Mouse (Mus musculus) MEL (cell line): Measurements from ENCODE around the gene Poll. TPM values are rescaled to one million over a fixed set of nuclear protein-coding genes. Genes with fewer than 3 reads are reported as not detected.

Source experiments
- DNase-seq: peaks from one replicate; pipeline ENCODE4 v3.0.0; 2011; ENCODE audit warnings: low read depth, low spot score
- H3K27ac ChIP-seq: 2 replicates; pipeline ENCODE4 v1.5.1; 2012; ENCODE audit warnings: low read depth, mild to moderate bottlenecking, control low read depth, low read length, moderate library complexity; ENCODE audit not compliant: control insufficient read depth
- H3K27me3 ChIP-seq, 2 experiments: fragments of 150-350 bp in 1 of 2; sonication (generic) in 1 of 2; 2 replicates each; pipeline ENCODE4 v1.6.1; 2012; ENCODE audit warnings: low read length in 2 of 2, mild to moderate bottlenecking in 2 of 2, improper control_type of control experiment in 1 of 2, moderate library complexity in 1 of 2; ENCODE audit not compliant: insufficient read depth in 2 of 2, control insufficient read depth in 1 of 2
- H3K36me3 ChIP-seq, 2 experiments: 2 replicates each; pipeline ENCODE4 v1.6.1; 2012 to 2014; ENCODE audit warnings: low read length in 2 of 2, improper control_type of control experiment in 1 of 2, inconsistent platforms in 1 of 2, mild to moderate bottlenecking in 1 of 2; ENCODE audit not compliant: insufficient read depth in 2 of 2, control insufficient read depth in 1 of 2
- H3K4me1 ChIP-seq, 2 experiments: fragments of 150-350 bp in 1 of 2; sonication (generic) in 1 of 2; 2 replicates each; pipeline ENCODE4 v1.6.1; 2012; ENCODE audit warnings: low read length in 2 of 2, improper control_type of control experiment in 1 of 2, mild to moderate bottlenecking in 1 of 2; ENCODE audit not compliant: insufficient read depth in 2 of 2, control insufficient read depth in 1 of 2
- H3K4me3 ChIP-seq, 2 experiments: fragments of 150-350 bp in 1 of 2; sonication (generic) in 1 of 2; 2 replicates each; pipeline ENCODE4 v1.5.1; 2012; ENCODE audit warnings: low read depth in 2 of 2, low read length in 2 of 2, mild to moderate bottlenecking in 2 of 2, moderate library complexity in 2 of 2, control low read depth in 1 of 2, improper control_type of control experiment in 1 of 2; ENCODE audit not compliant: control insufficient read depth in 1 of 2, insufficient read depth in 1 of 2
- H3K79me2 ChIP-seq: 2 replicates; pipeline ENCODE4 v1.6.1; 2012; ENCODE audit warnings: mild to moderate bottlenecking, low read length, moderate library complexity; ENCODE audit not compliant: control insufficient read depth, poor library complexity, insufficient read depth
- H3K9ac ChIP-seq: 2 replicates; pipeline ENCODE4 v1.6.1; 2012; ENCODE audit warnings: low read depth, mild to moderate bottlenecking, control low read depth, low read length, moderate library complexity; ENCODE audit not compliant: control insufficient read depth, poor library complexity, severe bottlenecking
- H3K9me3 ChIP-seq: fragments of 150-350 bp; sonication (generic); replicated peaks from 2 replicates; pipeline ENCODE4 v1.6.1; 2012; ENCODE audit warnings: mild to moderate bottlenecking, low read length, improper control_type of control experiment, moderate library complexity; ENCODE audit not compliant: insufficient read depth
- GABPA ChIP-seq: IDR thresholded peaks from 2 replicates; pipeline ENCODE4 v1.6.1; 2012; ENCODE audit warnings: low read depth, mild to moderate bottlenecking, inconsistent platforms, low read length, improper control_type of control experiment, moderate library complexity
- GATA1 ChIP-seq: IDR thresholded peaks from 2 replicates; pipeline ENCODE4 v1.6.1; 2011; ENCODE audit warnings: low read depth, low read length, improper control_type of control experiment
- HCFC1 ChIP-seq: IDR thresholded peaks from 2 replicates; pipeline ENCODE4 v1.6.1; 2012; ENCODE audit warnings: low read depth, mild to moderate bottlenecking, inconsistent platforms, low read length, improper control_type of control experiment, moderate library complexity
- JUND ChIP-seq: IDR thresholded peaks from 2 replicates; pipeline ENCODE4 v1.6.1; 2011; ENCODE audit warnings: low read depth, mild to moderate bottlenecking, improper control_type of control experiment, low read length
- KAT2A ChIP-seq: conservative IDR thresholded peaks from 2 replicates; pipeline ENCODE4 v1.6.1; 2012; ENCODE audit warnings: low read depth, low read length, improper control_type of control experiment, inconsistent platforms
- MAZ ChIP-seq: IDR thresholded peaks from 2 replicates; pipeline ENCODE4 v1.6.1; 2012; ENCODE audit warnings: low read depth, mild to moderate bottlenecking, inconsistent platforms, low read length, improper control_type of control experiment
- MEF2A ChIP-seq: IDR thresholded peaks from 2 replicates; pipeline ENCODE4 v1.6.1; 2014; ENCODE audit warnings: low read depth, mild to moderate bottlenecking, inconsistent platforms, low read length, improper control_type of control experiment; ENCODE audit not compliant: poor library complexity, insufficient replicate concordance, severe bottlenecking; ENCODE audit errors: extremely low read depth
- MXI1 ChIP-seq: IDR thresholded peaks from 2 replicates; pipeline ENCODE4 v1.6.1; 2011; ENCODE audit warnings: mild to moderate bottlenecking, low read depth, low read length, improper control_type of control experiment
- NELFE ChIP-seq: IDR thresholded peaks from 2 replicates; pipeline ENCODE4 v1.6.1; 2011; ENCODE audit warnings: low read depth, low read length, improper control_type of control experiment
- NRF1 ChIP-seq: IDR thresholded peaks from 2 replicates; pipeline ENCODE4 v1.6.1; 2014; ENCODE audit warnings: low read depth, mild to moderate bottlenecking, inconsistent platforms, low read length, improper control_type of control experiment, moderate library complexity; ENCODE audit not compliant: poor library complexity, insufficient read depth, severe bottlenecking
- POLR2AphosphoS2 ChIP-seq: IDR thresholded peaks from 2 replicates; pipeline ENCODE4 v1.6.1; 2011; ENCODE audit warnings: low read length, improper control_type of control experiment
- POLR2AphosphoS5 ChIP-seq: IDR thresholded peaks from 2 replicates; pipeline ENCODE4 v1.6.1; 2012; ENCODE audit warnings: low read depth, borderline replicate concordance, mild to moderate bottlenecking, inconsistent platforms, low read length, moderate library complexity, mixed read lengths
- RAD21 ChIP-seq: IDR thresholded peaks from 2 replicates; pipeline ENCODE4 v1.6.1; 2011; ENCODE audit warnings: mild to moderate bottlenecking, low read depth, low read length, improper control_type of control experiment
- SIN3A ChIP-seq: IDR thresholded peaks from 2 replicates; pipeline ENCODE4 v1.6.1; 2012; ENCODE audit warnings: low read length, improper control_type of control experiment, inconsistent platforms
- SMC3 ChIP-seq: IDR thresholded peaks from 2 replicates; pipeline ENCODE4 v1.6.1; 2011; ENCODE audit warnings: low read depth, low read length, improper control_type of control experiment
- TAL1 ChIP-seq: IDR thresholded peaks from 2 replicates; pipeline ENCODE4 v1.6.1; 2012; ENCODE audit warnings: mild to moderate bottlenecking, inconsistent platforms, low read length, moderate library complexity, mixed read lengths
- TCF12 ChIP-seq: IDR thresholded peaks from 2 replicates; pipeline ENCODE4 v1.6.1; 2014; ENCODE audit warnings: low read depth, mild to moderate bottlenecking, inconsistent platforms, low read length, improper control_type of control experiment, moderate library complexity
- UBTF ChIP-seq: IDR thresholded peaks from 2 replicates; pipeline ENCODE4 v1.6.1; 2012; ENCODE audit warnings: low read depth, mild to moderate bottlenecking, inconsistent platforms, low read length, improper control_type of control experiment, moderate library complexity, borderline replicate concordance; ENCODE audit not compliant: insufficient read depth
- USF1 ChIP-seq: IDR thresholded peaks from 2 replicates; pipeline ENCODE4 v1.6.1; 2014; ENCODE audit warnings: low read depth, mild to moderate bottlenecking, inconsistent platforms, low read length, improper control_type of control experiment, moderate library complexity
- USF2 ChIP-seq, 2 experiments: IDR thresholded peaks; 2 replicates each; pipeline ENCODE4 v1.6.1; 2011 to 2012; ENCODE audit warnings: improper control_type of control experiment in 2 of 2, low read length in 2 of 2, borderline replicate concordance in 1 of 2, inconsistent platforms in 1 of 2, low read depth in 1 of 2, mild to moderate bottlenecking in 1 of 2; ENCODE audit not compliant: insufficient read depth in 1 of 2
- ZKSCAN1 ChIP-seq: IDR thresholded peaks from 2 replicates; pipeline ENCODE4 v1.6.1; 2012; ENCODE audit warnings: low read depth, mild to moderate bottlenecking, inconsistent platforms, low read length, improper control_type of control experiment, moderate library complexity
- ZMIZ1 ChIP-seq: IDR thresholded peaks from 2 replicates; pipeline ENCODE4 v1.6.1; 2012; ENCODE audit warnings: low read depth, mild to moderate bottlenecking, inconsistent platforms, low read length, improper control_type of control experiment, moderate library complexity
- ZNF384 ChIP-seq: IDR thresholded peaks from 2 replicates; pipeline ENCODE4 v1.6.1; 2012; ENCODE audit warnings: low read depth, mild to moderate bottlenecking, inconsistent platforms, low read length, improper control_type of control experiment
- polyA plus RNA-seq, 2 experiments: library from polyadenylated mRNA; stranded (reverse) in 1 of 2; unstranded in 1 of 2; fragments of >175 nt in 1 of 2; fragments of >200 nt in 1 of 2; gene quantifications; 2 replicates each; pipeline versions ENCODE4 v1.2.1 to v1.2.4; 2012; ENCODE audit warnings: low replicate concordance in 2 of 2, low read depth in 1 of 2; ENCODE audit not compliant: insufficient read length in 2 of 2, insufficient read depth in 1 of 2, missing spikeins in 1 of 2
- total RNA-seq: library from RNA; depleted of rRNA; stranded (reverse); fragments of 300-350 nt; gene quantifications from 2 replicates; pipeline ENCODE4 v1.2.3, GENCODE M21; 2012

Poll gene
- total and polyA plus RNA-seq, 3 experiments = 14.9 to 19.0 TPM; not detected in 1

DNA sequence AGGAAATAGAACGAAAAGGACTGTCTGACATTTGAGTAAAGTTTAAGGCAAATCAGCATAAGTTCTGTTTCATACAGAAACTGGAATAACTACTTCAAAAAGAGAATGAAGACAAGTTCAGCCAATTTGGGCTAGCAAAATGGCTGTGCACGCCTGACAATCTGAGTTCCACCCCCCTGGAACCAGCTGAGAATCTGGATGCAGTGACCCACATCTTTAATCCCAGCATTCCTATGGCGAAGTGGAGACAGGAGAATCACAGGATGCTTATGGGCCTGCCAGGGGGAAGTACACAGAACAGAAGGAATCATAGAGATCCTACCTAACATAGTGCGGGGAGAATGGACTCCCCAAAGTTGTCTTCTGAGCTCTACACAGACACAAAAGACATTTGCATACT is 36.8 kb upstream of the Poll start:
- no peaks in the 10 kb centered on the region for H3K9me3 ChIP-seq
- H3K4me3 ChIP-seq = no peak overlapping the region
- H3K4me1 ChIP-seq = peaks cover 8 to 17% of the 10 kb centered on the region in 2 experiments
- TF ChIP-seq KAT2A = no peak
- no peak for TF ChIP-seq NELFE
- TF ChIP-seq USF1 = no peak
- no peak for TF ChIP-seq TAL1
- peaks cover 0 to 14% of the 10 kb centered on the region in 2 experiments; a peak in 2 of 4 replicates for H3K36me3 ChIP-seq
- no peaks in the 10 kb centered on the region for H3K79me2 ChIP-seq
- no peak overlapping the region for H3K27ac ChIP-seq
- no peak overlapping the region for H3K9ac ChIP-seq
- no peaks in the 10 kb centered on the region for H3K27me3 ChIP-seq
- DNase-seq = no peak

DNA sequence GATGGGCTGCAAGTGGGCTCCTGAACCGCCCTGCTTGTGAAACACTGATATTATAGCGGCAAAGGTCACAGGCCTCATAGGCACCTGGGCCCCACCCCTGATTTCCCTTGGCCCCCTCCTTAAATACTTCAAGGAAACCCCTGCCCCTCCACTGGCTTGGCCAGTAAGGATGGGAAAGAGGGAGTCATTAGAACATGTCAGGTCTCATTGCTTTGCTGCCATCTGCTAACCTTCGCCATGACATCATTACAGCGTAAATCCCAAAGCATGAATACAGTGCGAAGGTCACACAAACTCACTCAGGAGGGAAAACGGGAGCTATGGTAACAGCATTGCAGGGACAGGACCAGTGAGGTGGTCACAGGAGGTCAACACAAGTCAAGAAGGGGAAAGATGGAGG is 36.1 kb upstream of the Poll start:
- Histone ChIP-seq H3K4me1 (peaks cover 5 to 16% of the 10 kb centered on the region in 2 experiments), H3K9ac (no peak overlapping the region), H3K36me3 (peaks cover 0 to 12% of the 10 kb centered on the region in 2 experiments; a peak in 2 of 4 replicates), H3K9me3 (no peaks in the 10 kb centered on the region), H3K27ac (no peak overlapping the region), H3K27me3 (no peaks in the 10 kb centered on the region), H3K79me2 (no peaks in the 10 kb centered on the region)
- TF ChIP-seq UBTF (no peak), MEF2A (no peak), JUND (no peak), HCFC1 (no peak), ZNF384 (no peak)
- TF ChIP-seq, all 39 proteins: peak for 0
- no peak for DNase-seq
- no peak overlapping the region for H3K4me3 ChIP-seq

DNA sequence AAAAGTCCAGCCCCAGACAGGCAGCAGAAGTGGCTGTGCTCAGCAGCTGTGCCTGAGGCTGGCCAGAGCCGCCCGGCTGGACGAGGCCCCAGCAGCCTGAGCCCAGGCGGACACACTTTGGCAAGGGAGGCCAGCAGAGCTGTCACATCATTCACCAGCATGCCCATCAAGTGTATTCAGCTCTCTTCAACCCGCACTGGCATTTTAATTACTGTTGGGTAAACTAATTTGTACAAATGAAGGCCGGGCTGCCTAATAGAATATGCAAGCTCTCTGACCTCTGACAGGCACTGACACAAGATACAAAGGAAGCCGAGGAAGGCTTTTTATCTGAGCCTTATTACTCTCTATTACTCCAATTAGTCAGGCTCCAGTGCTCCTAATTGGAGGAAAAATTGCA is 35.7 kb upstream of the Poll start:
- no peaks in the 10 kb centered on the region for H3K79me2 ChIP-seq
- no peak for DNase-seq
- peaks cover 7 to 13% of the 10 kb centered on the region in 2 experiments for H3K4me1 ChIP-seq

More for the DNA sequence above, 35.7 kb upstream of the Poll start:
- no peak overlapping the region for H3K9ac ChIP-seq
- no peak overlapping the region for H3K4me3 ChIP-seq
- no peak overlapping the region for H3K27ac ChIP-seq
- H3K27me3 ChIP-seq = no peaks in the 10 kb centered on the region
- H3K9me3 ChIP-seq = no peaks in the 10 kb centered on the region
- H3K36me3 ChIP-seq = peaks cover 0 to 13% of the 10 kb centered on the region in 2 experiments; a peak in 2 of 4 replicates
- TF ChIP-seq UBTF (no peak), GABPA (no peak), TCF12 (no peak), SIN3A (no peak), RAD21 (no peak), ZMIZ1 (no peak), GATA1 (no peak), USF2 (IDR thresholded peaks at IDR 0.05; ENCODE audit: borderline replicate concordance in 1 of 2, insufficient read depth in 1 of 2, low read depth in 1 of 2, low read length in 2 of 2) (no peak), ZKSCAN1 (no peak), SMC3 (no peak), TAL1 (no peak), NRF1 (no peak), MAZ (no peak), MXI1 (no peak), POLR2AphosphoS5 (no peak), POLR2AphosphoS2 (no peak)
- TF ChIP-seq, all 39 proteins: peak for 0
